Mouse (Mus musculus) right cerebral cortex, postnatal 36 days (tissue): ENCODE measurements around the gene Homer3.

Experiments used
- DNase-seq, 2 experiments: peaks; one replicate each; pipeline ENCODE4 v3.0.0; 2022; ENCODE audit warnings: low spot score in 2 of 2, mixed read lengths in 1 of 2

Homer3 gene

GRCm38 (mm10) chr8:70284421-70284820 is 1.8 kb downstream of the Homer3 start:
- DNase-seq = no peak

GRCm38 (mm10) chr8:70285304-70285703 is 2.7 kb downstream of the Homer3 start:
- DNase-seq = no peak

- no peak for DNase-seq
Measured at GRCm38 (mm10) chr8:70286737-70287136, 4.1 kb downstream of the Homer3 start.

DNA sequence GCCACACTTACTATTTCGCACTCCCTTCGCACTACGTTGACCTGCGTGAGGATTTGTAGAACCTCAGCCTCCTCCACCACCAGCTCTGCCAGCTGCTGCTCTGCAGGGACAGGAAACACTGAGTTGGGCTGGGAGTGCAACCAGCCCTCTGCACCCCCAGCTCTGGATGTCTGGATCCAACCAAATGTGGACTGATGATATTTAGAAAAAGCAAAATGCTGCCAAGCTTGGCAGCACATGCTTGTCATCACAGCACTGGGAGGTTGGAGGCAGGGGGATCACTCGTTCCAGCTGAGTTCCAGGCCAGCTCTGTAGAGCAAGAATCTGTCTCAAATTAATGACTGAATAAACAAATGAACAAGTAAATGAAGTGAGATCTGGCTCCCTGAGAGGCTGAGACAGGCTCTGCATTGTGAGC is 11.4 kb downstream of the Homer3 start:
- DNase-seq = no peak

GRCm38 (mm10) chr8:70300881-70301280 is 18.3 kb downstream of the Homer3 start:
- no peak for DNase-seq

DNA sequence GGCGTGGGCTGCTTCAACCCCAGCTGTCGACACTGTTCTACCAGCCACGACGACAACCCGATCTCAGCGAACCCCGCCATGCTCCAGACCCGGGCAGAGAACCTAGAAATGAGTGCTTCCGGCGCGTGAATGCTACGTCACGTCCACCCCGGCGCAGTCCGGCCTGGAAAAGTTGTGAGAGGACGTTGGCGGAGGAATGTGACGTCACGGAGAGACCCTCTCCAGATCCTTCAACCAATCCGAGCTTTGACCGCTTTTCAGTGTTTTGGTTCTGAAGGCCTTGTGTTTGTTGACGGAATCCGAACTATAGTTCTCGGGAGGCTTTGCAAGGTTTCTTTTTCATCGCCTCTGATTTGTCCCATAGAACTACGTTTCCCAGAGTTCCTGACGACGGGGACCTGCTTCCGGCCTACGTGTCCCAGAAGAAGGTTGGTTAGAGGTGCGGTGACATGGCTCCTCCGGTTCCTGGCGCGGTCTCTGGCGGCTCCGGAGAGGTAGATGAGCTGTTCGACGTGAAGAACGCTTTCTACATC is 19.8 kb downstream of the Homer3 start, which contains the start of the genes Ddx49 and Cope:
Gene Ddx49 (minus strand): TSS at position 132 of the 533 bp plus-strand sequence.
Gene Cope (plus strand): TSS at position 161 of the 533 bp plus-strand sequence.
- peak; percentile 94 to 95 for DNase-seq

DNA sequence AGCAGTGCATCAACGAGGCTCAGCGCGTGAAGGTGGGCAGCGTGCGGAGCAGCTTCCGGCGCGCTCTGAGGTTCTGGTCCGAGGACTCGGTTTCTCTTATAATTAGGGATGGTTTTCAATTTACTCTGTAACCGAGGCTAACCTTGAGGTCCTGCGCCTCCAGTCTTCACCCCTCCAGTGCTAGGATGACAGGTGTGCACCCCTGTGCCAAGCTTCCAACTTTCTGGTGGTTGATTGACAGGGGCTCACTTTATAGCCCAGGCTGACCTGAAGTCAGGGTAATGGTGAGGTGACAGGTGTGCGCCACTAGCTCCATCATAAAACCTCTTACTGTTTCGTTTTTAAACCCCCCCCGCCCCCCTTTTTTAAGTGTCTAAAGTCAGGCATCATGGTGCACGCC is 20.3 kb downstream of the Homer3 start:
- DNase-seq = no peak

GRCm38 (mm10) chr8:70309311-70309710 is 26.7 kb downstream of the Homer3 start:
- DNase-seq = no peak

DNA sequence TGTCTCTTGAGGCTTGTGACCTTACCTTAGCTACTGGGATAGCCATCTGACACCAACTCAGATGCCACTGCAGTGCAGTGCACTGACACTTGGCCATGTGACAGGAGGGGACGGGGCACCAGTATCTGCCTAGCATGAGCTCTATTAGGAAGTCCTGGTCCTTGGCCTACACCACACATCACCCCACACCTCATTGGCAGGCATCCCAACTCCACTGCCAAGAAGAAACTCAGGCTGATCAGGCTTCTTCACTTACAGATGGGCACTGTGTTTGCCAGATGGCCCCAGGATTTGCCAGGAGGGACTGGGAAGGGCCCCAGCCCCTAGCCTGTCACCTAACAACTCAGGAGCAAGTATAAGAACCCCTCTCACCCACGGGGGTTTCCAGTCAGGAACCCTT is 30.8 kb downstream of the Homer3 start:
- no peak for DNase-seq

DNA sequence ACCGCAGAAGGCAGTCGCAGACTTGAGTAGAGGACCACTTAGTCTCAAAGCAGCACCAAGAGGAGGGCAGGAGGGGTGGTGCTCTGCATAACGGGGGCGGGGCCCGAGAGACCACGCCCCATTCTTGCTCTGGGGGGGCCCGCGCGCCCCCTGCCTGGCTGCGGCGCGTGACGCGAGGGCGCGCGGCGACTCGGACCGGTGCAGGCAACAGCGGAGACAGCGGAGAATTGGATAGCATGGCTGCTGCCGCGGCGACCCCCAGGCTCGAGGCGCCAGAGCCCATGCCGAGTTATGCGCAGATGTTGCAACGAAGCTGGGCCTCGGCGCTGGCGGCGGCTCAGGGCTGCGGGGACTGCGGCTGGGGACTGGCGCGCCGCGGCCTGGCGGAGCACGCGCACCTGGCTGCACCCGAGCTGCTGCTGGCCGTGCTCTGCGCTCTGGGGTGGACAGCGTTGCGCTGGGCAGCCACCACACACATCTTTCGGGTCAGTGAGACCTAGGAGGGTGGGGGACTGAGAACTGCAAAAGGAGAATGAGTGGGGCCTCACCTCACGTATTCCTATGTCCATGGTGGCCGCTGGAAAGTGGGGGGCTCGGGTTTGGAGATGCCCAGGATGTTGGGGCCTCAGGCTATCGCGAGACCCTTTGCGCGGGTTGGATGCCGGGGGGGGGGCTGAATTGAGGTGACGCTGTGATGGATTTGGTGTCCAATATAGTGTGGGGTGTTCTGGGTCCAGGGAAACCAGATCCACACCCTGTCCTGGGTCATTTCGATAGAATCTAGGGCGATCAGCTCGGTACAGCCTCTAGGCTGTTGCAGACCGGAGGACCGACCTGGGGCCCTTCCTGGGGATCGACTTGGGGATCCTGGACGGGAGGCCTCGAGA is 33.2 kb downstream of the Homer3 start, which contains the start of gene Cers1:
Gene Cers1 (plus strand): TSS at position 152 of the 887 bp plus-strand sequence.
- DNase-seq = peak; percentile 76 to 84

- DNase-seq = peak; percentile 88 to 94
Measured at GRCm38 (mm10) chr8:70316511-70317504, 34.2 kb downstream of the Homer3 start.

DNA sequence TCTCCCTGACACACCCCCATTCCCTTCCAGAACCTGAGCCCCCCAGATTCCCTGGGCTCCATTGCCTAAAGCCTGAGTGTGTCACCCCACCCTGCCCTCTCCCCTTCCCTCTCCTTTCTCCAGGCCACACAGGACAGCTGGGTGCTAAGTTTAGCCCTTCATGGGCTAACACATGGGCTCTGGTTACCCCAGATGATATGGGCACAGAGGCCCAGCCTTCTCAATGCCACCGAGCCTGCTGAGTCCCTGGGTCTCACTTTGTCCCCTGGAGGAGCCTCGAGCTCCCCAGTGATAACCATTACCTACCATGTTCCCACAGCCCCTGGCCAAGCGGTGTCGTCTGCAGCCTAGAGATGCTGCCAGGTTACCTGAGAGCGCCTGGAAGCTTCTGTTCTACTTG is 35.2 kb downstream of the Homer3 start:
- no peak for DNase-seq

DNA sequence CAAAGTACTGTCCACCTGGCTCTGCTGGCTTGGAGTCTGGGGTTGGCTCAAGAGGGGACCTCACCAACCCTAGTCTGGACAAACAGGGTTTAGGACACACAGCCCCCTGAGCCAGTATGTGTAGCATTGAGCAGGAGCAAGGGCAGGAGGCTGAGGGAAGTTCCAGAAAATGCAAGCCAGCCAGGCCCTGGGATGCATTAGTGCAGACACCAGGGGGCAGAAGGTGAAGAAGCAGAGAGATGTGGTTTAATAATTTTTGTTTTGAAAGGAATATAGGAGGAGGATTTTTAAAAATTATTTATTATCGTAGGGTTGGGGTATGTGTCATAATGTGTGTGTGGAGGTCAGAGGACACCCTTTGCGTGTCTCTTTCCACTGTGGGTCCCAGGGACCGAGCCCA is 41.1 kb downstream of the Homer3 start:
- no peak for DNase-seq

- no peak for DNase-seq
Measured at GRCm38 (mm10) chr8:70327512-70327911, 44.9 kb downstream of the Homer3 start.

DNA sequence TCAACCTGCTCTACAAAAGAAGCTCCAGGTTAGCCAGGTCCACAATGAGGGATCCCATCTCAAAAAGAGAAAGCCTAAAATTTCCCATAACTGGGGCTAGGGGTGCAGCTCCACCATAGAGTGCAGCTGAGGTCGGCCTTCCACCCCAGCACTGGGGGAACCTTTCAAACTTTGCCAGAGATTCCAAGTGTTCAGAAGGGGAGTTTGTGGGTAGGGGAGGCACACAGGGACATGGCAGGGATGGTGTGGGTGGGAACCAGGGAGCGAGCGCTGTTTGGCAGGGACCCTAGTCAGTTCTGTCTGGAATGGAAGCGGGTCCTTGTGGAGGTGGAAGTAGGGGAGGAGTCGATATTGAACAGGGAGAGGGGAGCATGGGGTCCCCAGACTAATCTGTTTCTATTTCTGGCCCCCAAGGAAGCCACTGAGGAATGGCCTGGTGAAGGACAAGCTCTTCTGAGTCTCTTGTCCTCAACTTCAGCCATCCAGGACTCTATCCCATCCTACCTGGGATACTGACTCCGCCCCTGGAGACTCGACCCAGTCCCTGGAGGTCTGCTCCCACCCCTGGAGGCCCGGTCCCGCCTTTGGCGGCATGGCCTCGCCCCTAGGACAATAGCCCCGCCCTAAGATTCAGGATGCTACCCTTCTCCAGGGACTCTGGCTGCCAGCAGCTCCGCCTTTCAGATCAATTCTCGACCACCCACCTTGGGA is 46.7 kb downstream of the Homer3 start, which contains the start of gene Gdf1:
Gene Gdf1 (plus strand): TSS at position 694 of the 711 bp plus-strand sequence.
- no peak for DNase-seq

DNA sequence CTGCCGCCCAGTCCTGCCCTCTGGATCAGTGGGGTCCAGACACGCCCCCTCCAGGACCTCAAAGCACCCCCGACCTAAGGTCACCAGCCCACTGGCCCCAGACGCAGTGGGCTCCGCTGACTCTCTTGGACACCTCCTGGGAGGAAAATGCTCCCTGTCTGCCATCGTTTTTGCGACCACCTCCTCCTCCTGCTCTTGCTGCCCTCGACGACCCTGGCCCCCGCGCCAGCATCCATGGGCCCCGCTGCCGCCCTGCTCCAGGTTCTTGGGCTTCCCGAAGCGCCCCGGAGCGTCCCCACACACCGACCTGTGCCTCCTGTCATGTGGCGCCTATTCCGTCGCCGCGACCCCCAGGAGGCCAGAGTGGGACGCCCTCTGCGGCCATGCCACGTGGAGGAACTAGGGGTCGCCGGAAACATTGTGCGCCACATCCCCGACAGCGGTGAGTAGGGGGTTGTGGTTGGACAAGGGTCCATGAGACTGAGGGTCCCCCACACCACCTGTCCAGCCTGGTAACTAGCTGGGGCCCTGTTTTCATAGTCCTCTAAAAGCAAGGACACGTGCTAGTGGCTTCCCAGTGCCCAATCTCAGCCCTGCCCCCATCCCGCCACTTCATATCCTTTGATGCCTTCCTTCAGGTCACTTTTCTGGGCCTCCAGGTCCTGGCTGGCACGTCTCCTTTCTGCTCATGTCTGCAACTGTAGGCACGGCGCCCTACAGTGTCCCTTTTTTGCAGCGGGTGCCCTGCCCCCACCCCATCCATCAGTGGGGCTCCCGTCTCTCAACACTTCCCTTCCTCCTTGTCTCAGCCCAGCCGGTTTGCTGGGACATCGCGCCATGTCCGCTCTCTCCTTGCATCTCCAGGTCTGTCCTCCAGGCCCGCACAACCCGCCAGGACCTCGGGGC is 47.5 kb downstream of the Homer3 start:
- DNase-seq = no peak

- peak; percentile 65 to 70 for DNase-seq
Measured at GRCm38 (mm10) chr8:70330741-70331364, 48.2 kb downstream of the Homer3 start.

GRCm38 (mm10) chr8:70331526-70331925 is 48.9 kb downstream of the Homer3 start:
- DNase-seq = no peak

- no peak for DNase-seq
Measured at GRCm38 (mm10) chr8:70332070-70332877, 49.6 kb downstream of the Homer3 start.
